Mouse (Mus musculus) G1E (cell line): Measurements from ENCODE around the gene Plppr5.

Experiments used
- GATA1 ChIP-seq: IDR thresholded peaks from 2 replicates; pipeline ENCODE4 v1.6.1; 2012; ENCODE audit warnings: borderline replicate concordance, low read length, inconsistent platforms, mixed read lengths
- TAL1 ChIP-seq: conservative IDR thresholded peaks from 2 replicates; pipeline ENCODE4 v1.6.1; 2012; ENCODE audit warnings: low read depth, low read length, inconsistent platforms, mixed read lengths

DNA sequence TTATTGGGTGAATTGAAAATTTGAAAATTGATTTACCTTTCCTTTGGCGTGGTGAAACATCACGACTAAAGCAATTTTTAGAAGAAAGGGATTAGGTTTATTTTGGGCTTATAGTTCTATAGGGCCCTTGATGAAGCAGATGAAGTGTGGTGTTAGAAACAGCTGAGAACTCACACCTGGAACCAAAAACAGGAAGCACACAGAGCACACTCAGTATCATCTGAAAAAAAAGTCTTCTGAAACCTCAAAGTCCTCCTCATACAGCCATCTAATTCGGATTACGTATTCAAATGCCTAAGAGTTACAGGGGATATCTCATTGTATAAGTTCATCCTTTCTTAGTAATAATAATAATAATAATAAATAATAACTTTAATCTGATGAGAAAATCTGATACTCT, 24.1 kb upstream of the Plppr5 start:
- no peak for TF ChIP-seq GATA1
- TF ChIP-seq TAL1, result no peak
